Mouse (Mus musculus) stomach, postnatal 0 days (tissue): ENCODE measurements at regions not wholly inside any gene's neighbourhood (a gene's known extent, or its start where the extent isn't known, plus 50 kb on each side); places are given as distances from the start of the nearest gene placed in this dataset.

ENCODE experiments used
- CTCF ChIP-seq: IDR thresholded peaks from 2 replicates; pipeline ENCODE4 v1.5.1; 2016; ENCODE audit warnings: antibody characterized with exemption, low read depth, mild to moderate bottlenecking, moderate library complexity
- EP300 ChIP-seq: optimal IDR thresholded peaks from 2 replicates; pipeline ENCODE3; 2016; ENCODE audit warnings: antibody characterized with exemption

DNA sequence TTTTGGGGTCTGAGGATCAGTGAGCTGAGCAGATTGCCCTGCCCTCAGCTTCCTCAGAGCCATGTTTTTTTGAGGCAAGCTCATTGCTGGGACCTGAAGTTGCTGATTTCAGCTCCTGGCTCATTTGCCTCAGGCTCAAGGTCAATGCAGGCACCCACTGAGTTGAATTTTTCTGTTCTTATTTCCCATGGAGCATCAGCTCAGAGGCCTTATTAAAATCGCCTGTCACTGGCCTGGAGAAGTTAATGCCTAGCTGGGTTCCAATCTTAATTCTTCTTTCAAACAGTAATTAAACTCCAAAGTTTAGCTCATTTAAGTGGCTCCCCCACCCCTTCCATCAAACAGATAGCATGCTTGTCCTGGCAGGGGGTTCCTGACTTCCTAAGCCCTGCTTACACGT lies 86.9 kb upstream of the Ccdc91 start:
- no peak for TF ChIP-seq CTCF
- no peak for TF ChIP-seq EP300
